26 mouse cellular contexts compared by ENCODE assay signal in the genomic region with DNA sequence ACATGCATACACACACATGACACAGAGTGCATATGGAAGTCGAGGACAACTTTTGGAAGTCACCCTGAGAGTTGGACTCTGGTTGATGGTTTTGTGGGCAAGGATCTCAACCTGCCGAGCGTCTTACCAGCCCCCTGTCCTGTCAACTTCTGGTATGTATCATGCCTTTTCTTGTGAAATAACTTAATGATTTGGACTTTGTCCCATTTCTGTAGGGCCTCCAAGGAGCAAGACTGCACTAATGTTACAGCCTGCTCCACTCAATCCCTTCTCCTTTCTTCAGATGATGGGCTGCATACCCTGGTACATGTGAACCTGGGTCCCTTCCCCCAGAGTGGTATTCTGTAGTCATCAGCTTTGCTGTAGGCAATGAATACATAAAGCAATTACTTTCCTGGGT. TPM values are rescaled to one million over a fixed set of nuclear protein-coding genes. Genes with fewer than 3 reads are reported as not detected.
DNase-seq lines count a peak whose midpoint lies in the region; ATAC-seq and TF ChIP-seq lines count a peak whose summit lies in the region.
"Had no signal": no experiment of that assay in that cellular context is flagged by ENCODE, and none has a peak within 500 bp of the region (broad histone marks: within the 10 kb centered on the region; RNA-seq: fewer than 3 reads in every experiment).

No protein-coding gene starts in this region.

- no peak for TF ChIP-seq CTCF in stomach, postnatal 0 days (IDR thresholded peaks at IDR 0.05; ENCODE audit: low read depth)

- H3K4me2 ChIP-seq in intestine, embryonic 15.5 days (replicated peaks), result no peak overlapping the region
- H3K4me2 ChIP-seq in intestine, embryonic 16.5 days (ENCODE audit: low read depth, low read length), result no peak overlapping the region
- no peak overlapping the region for H3K4me2 ChIP-seq in stomach, postnatal 0 days (replicated peaks; ENCODE audit: low read depth)
- H3K4me2 ChIP-seq: embryonic facial prominence, embryonic 12.5 days; forebrain, embryonic 13.5 days; forebrain, embryonic 15.5 days had no signal

- H3K27me3 ChIP-seq in heart, embryonic 10.5 days (ENCODE audit: insufficient read depth, poor library complexity, severe bottlenecking), result no peaks in the 10 kb centered on the region
- H3K27me3 ChIP-seq in intestine, embryonic 15.5 days (replicated peaks), result no peaks in the 10 kb centered on the region
- H3K27me3 ChIP-seq in intestine, embryonic 16.5 days (replicated peaks; ENCODE audit: control insufficient read depth, insufficient read depth, low read length), result no peaks in the 10 kb centered on the region
- H3K27me3 ChIP-seq in stomach, postnatal 0 days (ENCODE audit: control insufficient read depth, insufficient read depth, low read length), result no peaks in the 10 kb centered on the region
- H3K27me3 ChIP-seq in embryonic facial prominence, embryonic 10.5 days (replicated peaks; ENCODE audit: low read depth, poor library complexity, severe bottlenecking), result no peaks in the 10 kb centered on the region
- H3K27me3 ChIP-seq: embryonic facial prominence, embryonic 12.5 days; forebrain, embryonic 13.5 days; forebrain, embryonic 15.5 days had no signal

- no peak overlapping the region for H3K27ac ChIP-seq in heart, embryonic 10.5 days
- no peak overlapping the region for H3K27ac ChIP-seq in intestine, embryonic 15.5 days
- H3K27ac ChIP-seq in intestine, embryonic 16.5 days (ENCODE audit: low read length), result no peak overlapping the region
- H3K27ac ChIP-seq in stomach, postnatal 0 days (replicated peaks), result 0 out of 2 replicates have a peak overlapping the region, but pooled peaks have one; percentile 30
- H3K27ac ChIP-seq in embryonic facial prominence, embryonic 10.5 days (replicated peaks), result no peak overlapping the region
- H3K27ac ChIP-seq: embryonic facial prominence, embryonic 12.5 days; forebrain, embryonic 13.5 days; forebrain, embryonic 15.5 days had no signal

- no peak overlapping the region for H3K4me3 ChIP-seq in heart, embryonic 10.5 days
- no peak overlapping the region for H3K4me3 ChIP-seq in intestine, embryonic 15.5 days (replicated peaks)
- no peak overlapping the region for H3K4me3 ChIP-seq in intestine, embryonic 16.5 days (ENCODE audit: low read length)
- no peak overlapping the region for H3K4me3 ChIP-seq in stomach, postnatal 0 days (ENCODE audit: low read depth, low read length)
- H3K4me3 ChIP-seq in embryonic facial prominence, embryonic 10.5 days, result no peak overlapping the region
- H3K4me3 ChIP-seq: embryonic facial prominence, embryonic 12.5 days; forebrain, embryonic 13.5 days; forebrain, embryonic 15.5 days had no signal

- TF ChIP-seq EP300 in stomach, postnatal 0 days (optimal IDR thresholded peaks at IDR 0.05), result no peak

- H3K36me3 ChIP-seq in heart, embryonic 10.5 days, result peaks cover 36% of the 10 kb centered on the region
- no peaks in the 10 kb centered on the region for H3K36me3 ChIP-seq in intestine, embryonic 15.5 days
- H3K36me3 ChIP-seq in intestine, embryonic 16.5 days (ENCODE audit: control insufficient read depth, insufficient read depth, low read length), result no peaks in the 10 kb centered on the region
- no peaks in the 10 kb centered on the region; the same call in 1 of the 2 replicates for H3K36me3 ChIP-seq in stomach, postnatal 0 days (ENCODE audit: control insufficient read depth, insufficient read depth, low read length)
- peaks cover 53% of the 10 kb centered on the region for H3K36me3 ChIP-seq in embryonic facial prominence, embryonic 10.5 days (replicated peaks)
- H3K36me3 ChIP-seq: forebrain, embryonic 15.5 days had no signal

- H3K9me3 ChIP-seq in heart, embryonic 10.5 days, result no peaks in the 10 kb centered on the region
- no peaks in the 10 kb centered on the region for H3K9me3 ChIP-seq in intestine, embryonic 15.5 days
- no peaks in the 10 kb centered on the region for H3K9me3 ChIP-seq in intestine, embryonic 16.5 days (ENCODE audit: control insufficient read depth, low read length)
- H3K9me3 ChIP-seq in stomach, postnatal 0 days (ENCODE audit: control insufficient read depth, low read length), result no peaks in the 10 kb centered on the region
- no peaks in the 10 kb centered on the region for H3K9me3 ChIP-seq in embryonic facial prominence, embryonic 10.5 days
- H3K9me3 ChIP-seq: embryonic facial prominence, embryonic 12.5 days; forebrain, embryonic 13.5 days; forebrain, embryonic 15.5 days had no signal

- ATAC-seq in intestine, embryonic 15.5 days, result peak; percentile 55; the same call in 1 of the 2 replicates
- peak; percentile 68 for ATAC-seq in intestine, embryonic 16.5 days
- no peak for ATAC-seq in stomach, postnatal 0 days (ENCODE audit: low FRiP score, low TSS enrichment)
- ATAC-seq: forebrain, embryonic 13.5 days; forebrain, embryonic 15.5 days had no signal

- WGBS in heart, embryonic 10.5 days, result 94% methylated on average over 3 of the region's 3 CpGs
- 72% methylated on average over 3 of the region's 3 CpGs for WGBS in intestine, embryonic 15.5 days
- WGBS in intestine, embryonic 16.5 days, result 69% methylated on average over 3 of the region's 3 CpGs
- 86% methylated on average over 3 of the region's 3 CpGs for WGBS in stomach, postnatal 0 days
- WGBS in embryonic facial prominence, embryonic 10.5 days, result 93% methylated on average over 3 of the region's 3 CpGs

- H3K9ac ChIP-seq in intestine, embryonic 15.5 days, result no peak overlapping the region
- no peak overlapping the region for H3K9ac ChIP-seq in intestine, embryonic 16.5 days (ENCODE audit: low read depth, low read length)
- H3K9ac ChIP-seq in stomach, postnatal 0 days (ENCODE audit: low read length), result no peak overlapping the region
- H3K9ac ChIP-seq: embryonic facial prominence, embryonic 12.5 days; forebrain, embryonic 13.5 days; forebrain, embryonic 15.5 days had no signal

- H3K4me1 ChIP-seq in heart, embryonic 10.5 days, result peaks cover 18% of the 10 kb centered on the region
- H3K4me1 ChIP-seq in intestine, embryonic 15.5 days (replicated peaks), result no peaks in the 10 kb centered on the region; the same call in 1 of the 2 replicates
- H3K4me1 ChIP-seq in intestine, embryonic 16.5 days (ENCODE audit: control insufficient read depth, insufficient read depth, low read length), result peaks cover 9% of the 10 kb centered on the region
- peaks cover 3% of the 10 kb centered on the region; the same call in 1 of the 2 replicates for H3K4me1 ChIP-seq in stomach, postnatal 0 days (replicated peaks; ENCODE audit: control insufficient read depth, insufficient read depth)
- H3K4me1 ChIP-seq in embryonic facial prominence, embryonic 10.5 days, result peaks cover 13% of the 10 kb centered on the region
- H3K4me1 ChIP-seq: embryonic facial prominence, embryonic 12.5 days; forebrain, embryonic 13.5 days; forebrain, embryonic 15.5 days had no signal

- peak; percentile 39 for DNase-seq in heart, embryonic 10.5 days (ENCODE audit: low spot score)
- DNase-seq in heart, adult 18-20 months, result no peak
- DNase-seq in stomach, postnatal 0 days (ENCODE audit: low spot score), result no peak
- DNase-seq in embryonic facial prominence, embryonic 10.5 days (ENCODE audit: low spot score), result no peak
- no peak for DNase-seq in yolk sac, embryonic 10.5 days (ENCODE audit: low spot score)
- DNase-seq: adrenal gland, adult 2 months; adrenal gland, postnatal 10 days; adrenal gland, postnatal 25 days; cerebellum, adult 11 months; cerebellum, adult 18-20 months; cerebellum, adult 8-10 months; cerebellum, adult 9-11 months; cerebellum, postnatal 14 days; cerebellum, postnatal 36 days; embryo, embryonic 11 days had no signal

RNA-seq across cellular contexts. Expression of a gene that starts 20.4 kb away (rescaled TPM):
- not detected in 2 replicates for polyA plus RNA-seq in heart, embryonic 10.5 days (2016; fragmentation: Nextera tagmentation; extraction: Ambion mirVana)
- total RNA-seq in heart, adult 18-20 months (2021), result 1 to 10 TPM; 2.3 to 3.3 TPM
- 61.1 and 68.1 TPM in 2 replicates for polyA plus RNA-seq in intestine, embryonic 15.5 days (2015; fragmentation: Nextera tagmentation; extraction: Ambion mirVana)
- polyA plus RNA-seq in intestine, embryonic 16.5 days (2015; fragmentation: Nextera tagmentation; extraction: Ambion mirVana), result 94.1 and 98.3 TPM in 2 replicates
- polyA plus RNA-seq in stomach, postnatal 0 days (2015; fragmentation: Nextera tagmentation; extraction: Ambion mirVana), result 1,326 and 1,348 TPM in 2 replicates
- not detected in 2 replicates for polyA plus RNA-seq in embryonic facial prominence, embryonic 10.5 days (2016; fragmentation: Nextera tagmentation; extraction: Ambion mirVana)
- total RNA-seq: common myeloid progenitor, adult 5-6 weeks; ES-E14; MEL had no signal
- polyA plus RNA-seq: adrenal gland, adult 2 months; brain, embryonic 14.5 days; embryonic facial prominence, embryonic 12.5 days; forebrain, embryonic 11.5 days; forebrain, embryonic 13.5 days; forebrain, embryonic 15.5 days had no signal

RNA-seq across cellular contexts. Expression of a gene that starts 27.5 kb away (rescaled TPM):
- 81.1 and 88.3 TPM in 2 replicates for polyA plus RNA-seq in heart, embryonic 10.5 days (2016; fragmentation: Nextera tagmentation; extraction: Ambion mirVana)
- 100 to 1,000 TPM; 125 to 127 TPM for total RNA-seq in heart, adult 18-20 months (2021)
- polyA plus RNA-seq in intestine, embryonic 15.5 days (2015; fragmentation: Nextera tagmentation; extraction: Ambion mirVana), result 56.0 and 56.9 TPM in 2 replicates
- 57.5 and 62.7 TPM in 2 replicates for polyA plus RNA-seq in intestine, embryonic 16.5 days (2015; fragmentation: Nextera tagmentation; extraction: Ambion mirVana)
- 1,515 and 1,656 TPM in 2 replicates for polyA plus RNA-seq in stomach, postnatal 0 days (2015; fragmentation: Nextera tagmentation; extraction: Ambion mirVana)
- 102 and 107 TPM in 2 replicates for polyA plus RNA-seq in embryonic facial prominence, embryonic 10.5 days (2016; fragmentation: Nextera tagmentation; extraction: Ambion mirVana)

RNA-seq across cellular contexts. Expression of a gene that starts 46.9 kb away (rescaled TPM):
- polyA plus RNA-seq in heart, embryonic 10.5 days (2016; fragmentation: Nextera tagmentation; extraction: Ambion mirVana), result not detected in 2 replicates
- 1 to 10 TPM; 2.1 to 2.5 TPM for total RNA-seq in heart, adult 18-20 months (2021)
- polyA plus RNA-seq in intestine, embryonic 15.5 days (2015; fragmentation: Nextera tagmentation; extraction: Ambion mirVana), result 45.9 and 53.7 TPM in 2 replicates
- 73.4 and 80.7 TPM in 2 replicates for polyA plus RNA-seq in intestine, embryonic 16.5 days (2015; fragmentation: Nextera tagmentation; extraction: Ambion mirVana)
- 929 and 937 TPM in 2 replicates for polyA plus RNA-seq in stomach, postnatal 0 days (2015; fragmentation: Nextera tagmentation; extraction: Ambion mirVana)
- not detected in 2 replicates for polyA plus RNA-seq in embryonic facial prominence, embryonic 10.5 days (2016; fragmentation: Nextera tagmentation; extraction: Ambion mirVana)
- total RNA-seq: adrenal gland, adult 2 months; adrenal gland, postnatal 10 days; adrenal gland, postnatal 25 days; adrenal gland, postnatal 4 days; common myeloid progenitor, adult 5-6 weeks; ES-E14; MEL had no signal
- polyA plus RNA-seq: adrenal gland, adult 2 months; brain, embryonic 14.5 days; forebrain, embryonic 11.5 days; forebrain, embryonic 13.5 days; forebrain, embryonic 15.5 days had no signal

Comparison
In these comparisons a context has a peak if more than half of its experiments do, and no peak if none do; other contexts are left out.
1. RNA of a gene that starts 20.4 kb away (polyA plus RNA-seq): 1,326 to 1,348 TPM in stomach, postnatal 0 days, 94.1 to 98.3 TPM in intestine, embryonic 16.5 days and 61.1 to 68.1 TPM in intestine, embryonic 15.5 days; not detected in heart, embryonic 10.5 days and not detected in embryonic facial prominence, embryonic 10.5 days; every median in the first group is over 10 times any median in the second.
2. RNA of a gene that starts 27.5 kb away (polyA plus RNA-seq): 1,515 to 1,656 TPM in stomach, postnatal 0 days; 102 to 107 TPM in embryonic facial prominence, embryonic 10.5 days, 81.1 to 88.3 TPM in heart, embryonic 10.5 days, 57.5 to 62.7 TPM in intestine, embryonic 16.5 days and 56.0 to 56.9 TPM in intestine, embryonic 15.5 days; every median in the first group is over 10 times any median in the second.
3. RNA of a gene that starts 46.9 kb away (polyA plus RNA-seq): 929 to 937 TPM in stomach, postnatal 0 days, 73.4 to 80.7 TPM in intestine, embryonic 16.5 days and 45.9 to 53.7 TPM in intestine, embryonic 15.5 days; not detected in heart, embryonic 10.5 days and not detected in embryonic facial prominence, embryonic 10.5 days; every median in the first group is over 10 times any median in the second.